Mouse (Mus musculus): ENCODE data around the gene AF067061.
"Not testable (repeated sequence)": the region's sequence is repeated elsewhere in the genome, so short reads cannot be mapped to it uniquely, and the experiment has no call there.

GRCm38 (mm10) chr13:120277837-120278236 is 14.9 kb downstream of the AF067061 start:
- TF ChIP-seq CTCF (IDR thresholded peaks at IDR 0.05; ENCODE audit: extremely low read depth, insufficient read length, insufficient replicate concordance, low read depth, low read length); POLR2A (IDR thresholded peaks at IDR 0.05; ENCODE audit: low read depth, low read length): not testable (repeated sequence)
